Mouse (Mus musculus) Muller cell, postnatal 12 days (primary cell): ENCODE results near the gene Gpc6.

Source experiments
- DNase-seq: peaks from one replicate; pipeline ENCODE4 v3.0.0-alpha.2; 2015; ENCODE audit errors: inconsistent ontology term

The Gpc6 gene

GRCm38 (mm10) chr14:118009541-118009940 lies 1084.4 kb downstream of the Gpc6 start:
- DNase-seq: no peak

GRCm38 (mm10) chr14:118013237-118013636 lies 1088.1 kb downstream of the Gpc6 start:
- no peak for DNase-seq

GRCm38 (mm10) chr14:118019314-118019713 lies 1094.2 kb downstream of the Gpc6 start:
- no peak for DNase-seq

- no peak for DNase-seq
These were observed 1096.9 kb downstream of the Gpc6 start for GRCm38 (mm10) chr14:118021867-118022543.
